Mouse (Mus musculus) brain, embryonic 14.5 days (tissue): ENCODE results near the gene Mmd2. TPM values are rescaled to one million over a fixed set of nuclear protein-coding genes. Genes with fewer than 3 reads are reported as not detected.

Experiments
- DNase-seq: peaks from one replicate; pipeline ENCODE4 v3.0.0-alpha.2; 2011; ENCODE audit warnings: low read depth
- CTCF ChIP-seq: fragments of 200-500 bp; IDR thresholded peaks from 2 replicates; pipeline ENCODE4 v1.5.1; 2012; ENCODE audit warnings: inconsistent platforms, mild to moderate bottlenecking, moderate library complexity, borderline replicate concordance; ENCODE audit not compliant: insufficient read depth, insufficient read length; ENCODE audit errors: extremely low read depth
- POLR2A ChIP-seq: fragments of 200-500 bp; IDR thresholded peaks from 2 replicates; pipeline ENCODE4 v1.6.1; 2012; ENCODE audit warnings: mild to moderate bottlenecking, inconsistent platforms, borderline replicate concordance; ENCODE audit not compliant: poor library complexity, insufficient read depth, insufficient read length, severe bottlenecking; ENCODE audit errors: extremely low read depth
- polyA plus RNA-seq: library from polyadenylated mRNA; depleted of rRNA; stranded (reverse); fragments of >200 nt; gene quantifications from 2 replicates; pipeline ENCODE4 v1.2.3, GENCODE M21; 2012; rRNA removed

Gene Mmd2
- polyA plus RNA-seq, 1 experiment: 25.5 TPM

DNA sequence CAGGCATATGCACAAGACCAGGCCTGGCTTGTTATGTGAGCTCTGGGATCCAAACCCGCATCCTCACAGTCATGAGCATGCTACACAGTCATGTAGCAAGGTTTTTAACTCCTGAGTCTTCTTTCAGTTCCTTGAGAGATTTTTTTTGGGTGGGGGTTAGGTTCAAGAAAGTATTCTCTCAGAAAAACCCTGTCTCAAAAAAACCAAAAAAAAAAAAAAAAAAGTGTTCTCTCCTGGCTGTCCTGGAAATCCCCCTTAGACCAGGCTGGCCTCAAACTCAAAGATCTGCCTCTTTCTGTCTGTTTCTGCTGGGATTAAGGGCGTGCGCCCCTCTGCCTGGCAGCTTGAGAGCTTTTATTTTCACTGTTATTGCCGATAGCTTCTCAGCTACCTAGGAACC, 73.2 kb downstream of the Mmd2 start:
- no peak for TF ChIP-seq POLR2A
- no peak for TF ChIP-seq CTCF

DNA sequence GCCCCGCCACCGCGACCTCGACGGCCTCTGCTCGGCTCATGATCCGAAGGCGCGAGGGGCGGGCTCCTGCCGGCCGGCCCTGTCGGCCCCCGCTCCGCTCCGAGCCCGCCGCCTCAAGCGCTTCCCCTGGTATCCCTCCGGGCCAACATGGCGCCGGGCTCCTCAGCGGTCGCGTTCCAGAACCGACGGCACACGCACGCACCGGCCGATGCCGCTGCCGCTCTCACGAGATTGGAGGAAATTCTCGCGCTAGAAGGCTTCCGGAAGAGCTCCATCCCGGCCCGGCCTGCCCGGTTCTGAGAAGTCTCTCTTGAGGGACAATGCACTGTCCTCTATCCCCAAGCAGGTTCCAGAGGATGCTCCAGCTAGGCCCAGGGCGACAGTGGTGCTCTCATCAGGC, 78.7 kb downstream of the Mmd2 start, which contains the start of gene Papolb:
Papolb (minus strand) TSS at position 162 of the 400 bp plus-strand sequence.
- TF ChIP-seq CTCF (no peak), POLR2A (no peak)
- no peak for DNase-seq

More for the DNA sequence above, 73.2 kb downstream of the Mmd2 start:
- no peak for DNase-seq

DNA sequence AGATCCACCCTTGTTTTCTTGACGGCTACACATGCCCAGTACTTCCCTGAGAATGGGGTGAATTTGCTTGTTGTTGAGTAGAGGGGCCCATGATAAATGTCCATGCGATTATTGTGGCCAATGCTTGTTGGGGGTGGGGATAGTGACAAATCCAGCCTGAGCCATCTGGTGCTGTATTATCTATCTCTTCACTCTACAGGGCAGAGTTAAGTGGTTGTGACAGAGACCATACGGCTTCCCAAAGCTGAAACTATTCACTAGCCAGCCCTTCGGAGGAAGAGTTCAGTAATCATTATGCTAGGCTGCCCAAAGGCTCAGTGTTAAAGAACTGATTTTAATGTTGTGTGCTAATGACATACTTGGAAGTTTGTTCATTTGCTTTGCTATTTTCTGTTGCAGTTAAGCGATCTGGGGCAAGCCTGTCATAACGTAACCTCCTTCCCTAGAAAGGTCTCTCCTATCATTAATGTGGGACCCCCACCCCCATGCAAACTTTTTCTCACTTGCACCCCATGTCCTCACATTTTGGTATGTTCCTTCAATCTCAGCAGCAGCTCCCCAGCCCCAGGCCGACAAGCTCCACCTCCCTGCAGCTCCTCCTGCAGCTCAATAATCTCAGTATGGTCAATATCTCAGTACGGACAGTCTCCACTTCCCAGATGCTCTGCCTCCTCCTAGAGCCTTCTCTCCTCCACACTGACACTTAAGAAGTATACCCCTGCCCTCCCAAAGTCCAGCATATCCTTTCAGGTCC, 83.7 kb downstream of the Mmd2 start:
- TF ChIP-seq CTCF (no peak), POLR2A (no peak)
- DNase-seq: peak; percentile 31

DNA sequence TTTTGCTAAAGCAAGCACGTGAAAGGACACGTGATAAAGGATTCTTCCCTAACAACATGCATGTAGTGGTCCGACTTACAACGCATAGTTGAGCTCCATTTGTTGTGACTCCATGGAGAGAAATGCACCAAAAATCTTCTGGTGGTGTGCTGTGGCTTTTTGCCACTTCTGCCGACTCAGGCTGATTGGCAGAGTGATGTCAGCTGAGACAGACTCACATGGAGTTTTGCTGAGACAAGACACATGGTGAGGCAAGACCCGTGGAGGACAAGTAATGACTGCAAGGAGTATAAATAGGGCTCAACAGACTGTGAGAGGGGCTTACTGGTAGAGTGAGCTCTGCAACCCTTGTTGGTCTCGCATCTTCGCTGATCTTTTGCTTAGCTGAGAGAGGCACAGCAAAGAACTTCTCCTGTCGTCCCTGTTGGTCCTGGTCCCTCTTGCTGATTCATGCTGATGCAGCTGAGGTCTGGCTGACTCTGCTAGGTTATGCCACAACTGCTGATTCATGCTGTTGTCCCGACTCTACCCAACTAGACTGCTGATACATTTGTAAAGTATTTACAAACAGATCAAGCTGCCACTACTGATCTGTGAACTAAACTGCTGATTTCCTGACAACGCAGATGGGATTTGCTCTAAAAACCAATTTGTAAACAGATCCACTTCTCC, 87.3 kb downstream of the Mmd2 start:
- no peak for DNase-seq
- TF ChIP-seq CTCF (no peak), POLR2A (no peak)

DNA sequence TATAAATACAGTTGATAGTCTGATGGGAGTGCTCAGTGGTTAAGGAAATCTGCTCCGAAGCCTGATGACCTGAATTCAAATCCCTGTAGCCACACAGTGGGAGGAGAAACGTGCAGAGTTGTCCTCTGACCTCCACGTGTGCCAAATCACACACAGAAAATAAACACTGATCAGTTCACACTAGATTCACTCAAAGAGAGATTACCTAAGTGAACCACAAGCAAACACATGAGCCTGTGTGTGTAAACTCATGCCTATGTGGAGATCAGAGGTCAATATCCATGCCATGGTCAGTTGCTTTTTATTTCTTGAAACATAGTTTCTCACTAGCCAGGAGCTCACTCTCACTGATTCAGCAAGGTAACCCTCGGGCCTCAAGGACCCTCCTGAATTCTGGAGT, 88.2 kb downstream of the Mmd2 start:
- TF ChIP-seq POLR2A (no peak), CTCF (no peak)
- no peak for DNase-seq

DNA sequence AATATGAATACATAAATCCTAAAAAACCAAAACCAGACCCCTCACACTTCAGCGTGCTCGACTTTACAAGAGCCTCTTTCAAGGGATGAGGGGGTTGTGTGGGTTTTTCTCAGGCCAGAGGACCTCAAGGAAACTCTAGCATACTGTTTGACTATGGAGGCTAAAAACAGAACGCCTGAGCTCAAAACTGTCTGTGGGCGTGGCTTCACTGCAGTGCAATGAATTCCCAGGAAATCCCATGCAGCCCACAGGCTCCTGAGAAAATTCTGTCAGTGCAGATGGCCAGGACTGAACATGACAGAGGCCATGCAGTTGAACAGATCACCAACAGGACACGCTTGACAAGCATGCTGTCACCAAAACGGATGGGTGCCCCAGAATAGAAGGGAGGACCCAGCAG, 89.6 kb downstream of the Mmd2 start:
- TF ChIP-seq POLR2A: no peak
- TF ChIP-seq CTCF: no peak
- DNase-seq: no peak

Other genes starting within 250 kb of the Mmd2 start
- gene Foxk1, start 207.3 kb downstream of the Mmd2 start, polyA plus RNA-seq: 12.5 and 22.1 TPM in 2 replicates
- 26.2 and 35.1 TPM in 2 replicates for gene Ap5z1, start 144.9 kb downstream of the Mmd2 start, polyA plus RNA-seq
- gene Papolb, start 78.7 kb downstream of the Mmd2 start, polyA plus RNA-seq: 0.34 and 0.49 TPM in 2 replicates
- gene Radil, start 57.7 kb downstream of the Mmd2 start, polyA plus RNA-seq: 18.6 and 23.2 TPM in 2 replicates
- 51.5 and 51.7 TPM in 2 replicates for gene Wipi2, start 18.9 kb upstream of the Mmd2 start, polyA plus RNA-seq
- 109 and 122 TPM in 2 replicates for gene Slc29a4, start 83.7 kb upstream of the Mmd2 start, polyA plus RNA-seq
- 66.0 and 101 TPM in 2 replicates for gene Tnrc18, start 208.9 kb upstream of the Mmd2 start, polyA plus RNA-seq